Mouse (Mus musculus) B cell, adult 2 months (primary cell): ENCODE measurements around the gene Smarcc1.
A peak's percentile ranks its signal among the peaks of the same experiment; 100 is the strongest.

ENCODE experiments used
- DNase-seq, 2 experiments: peaks; one replicate each; pipeline ENCODE4 v3.0.0; 2022

Smarcc1 gene

GRCm38 (mm10) chr9:110243221-110243833 is 125.8 kb downstream of the Smarcc1 start, which contains the start of gene Cspg5:
Cspg5 (plus strand) TSS chr9:110243783.
- DNase-seq: no peak

GRCm38 (mm10) chr9:110244567-110244888 is 127.0 kb downstream of the Smarcc1 start:
- DNase-seq: peak in 1 of 2 experiments; percentile 6

GRCm38 (mm10) chr9:110244889-110245589 is 127.5 kb downstream of the Smarcc1 start:
- peak; percentile 19 to 35 for DNase-seq

- DNase-seq: peak; percentile 45 to 50
These were observed 128.2 kb downstream of the Smarcc1 start for GRCm38 (mm10) chr9:110245590-110246320.

- DNase-seq: peak in 1 of 2 experiments; percentile 8
These were observed 128.8 kb downstream of the Smarcc1 start for GRCm38 (mm10) chr9:110246321-110246640.

GRCm38 (mm10) chr9:110247049-110247448 is 129.5 kb downstream of the Smarcc1 start:
- DNase-seq: no peak

GRCm38 (mm10) chr9:110248861-110249260 is 131.4 kb downstream of the Smarcc1 start:
- DNase-seq: no peak

GRCm38 (mm10) chr9:110249823-110250543 is 132.5 kb downstream of the Smarcc1 start:
- DNase-seq: no peak

GRCm38 (mm10) chr9:110250776-110251175 is 133.3 kb downstream of the Smarcc1 start:
- no peak for DNase-seq

- DNase-seq: no peak
These were observed 138.0 kb downstream of the Smarcc1 start for GRCm38 (mm10) chr9:110255407-110256019.

- no peak for DNase-seq
These were observed 141.1 kb downstream of the Smarcc1 start for GRCm38 (mm10) chr9:110258646-110259045.

- no peak for DNase-seq
These were observed 141.6 kb downstream of the Smarcc1 start for GRCm38 (mm10) chr9:110259118-110259517.

- DNase-seq: no peak
These were observed 145.7 kb downstream of the Smarcc1 start for GRCm38 (mm10) chr9:110263181-110263580.

- DNase-seq: no peak
These were observed 147.5 kb downstream of the Smarcc1 start for GRCm38 (mm10) chr9:110264991-110265390.

GRCm38 (mm10) chr9:110268416-110268815 is 150.9 kb downstream of the Smarcc1 start:
- no peak for DNase-seq

- no peak for DNase-seq
These were observed 154.8 kb downstream of the Smarcc1 start for GRCm38 (mm10) chr9:110272330-110272729.

- DNase-seq: no peak
These were observed 156.0 kb downstream of the Smarcc1 start for GRCm38 (mm10) chr9:110273507-110273906.

GRCm38 (mm10) chr9:110275882-110276281 is 158.4 kb downstream of the Smarcc1 start:
- peak; percentile 28 to 34 for DNase-seq

GRCm38 (mm10) chr9:110277431-110277881 is 159.9 kb downstream of the Smarcc1 start:
- no peak for DNase-seq

GRCm38 (mm10) chr9:110284075-110284697 is 166.7 kb downstream of the Smarcc1 start:
- DNase-seq: no peak

- no peak for DNase-seq
These were observed 169.9 kb downstream of the Smarcc1 start for GRCm38 (mm10) chr9:110287321-110287924.
